Mouse (Mus musculus): ENCODE results near the gene Sfxn2. TPM values are rescaled to one million over a fixed set of nuclear protein-coding genes. Genes with fewer than 3 reads are reported as not detected.

Sfxn2 gene
- polyA plus RNA-seq, 2 experiments = 7.4 to 15.0 TPM

DNA sequence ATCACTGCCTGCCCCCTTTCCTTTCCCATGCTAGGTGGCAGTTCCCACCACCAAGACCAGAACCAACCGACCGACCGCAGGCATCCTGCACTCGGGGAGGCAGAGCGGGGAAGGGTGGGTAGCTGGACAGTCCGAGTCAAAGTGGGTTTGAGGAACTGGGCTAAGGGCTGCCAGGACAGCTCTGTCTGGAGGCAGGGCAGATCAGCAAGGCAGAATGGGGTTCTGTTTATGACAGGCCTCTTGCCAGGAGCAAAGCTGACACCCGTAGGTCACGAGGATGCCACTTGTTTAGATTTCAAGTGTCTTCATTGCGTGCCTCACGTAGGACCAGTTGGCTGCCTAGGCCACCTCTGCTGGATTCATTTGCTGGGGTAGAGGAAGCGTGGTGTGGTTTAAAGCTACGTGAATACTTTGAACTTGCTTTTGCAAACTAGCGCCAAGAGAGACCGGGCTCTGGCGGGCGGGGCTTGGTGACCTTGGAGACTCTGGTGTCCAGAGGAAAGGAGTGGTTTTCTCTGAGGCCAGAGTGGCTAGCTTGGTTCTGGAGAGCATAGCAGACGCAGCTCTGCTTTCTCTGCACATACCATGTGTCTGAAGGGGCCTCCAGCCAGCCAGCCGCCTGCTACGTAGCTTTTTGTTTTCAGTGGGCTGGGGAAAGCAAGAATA lies 68.4 kb downstream of the Sfxn2 start:
- 61% methylated on average over 19 of the region's 19 CpGs for WGBS (ENCODE audit: insufficient replicate concordance)
- H3K27ac ChIP-seq = no peak overlapping the region
- H3K27me3 ChIP-seq (ENCODE audit: control insufficient read depth, insufficient read depth, low read length) = no peaks in the 10 kb centered on the region
- no peak overlapping the region for H3K4me3 ChIP-seq (ENCODE audit: insufficient read depth in 1 of 2, low read depth in 2 of 2, low read length in 2 of 2)
- ATAC-seq (ENCODE audit: insufficient read depth) (no peak), DNase-seq (ENCODE audit: low read depth in 3 of 3, low spot score in 3 of 3) (no peak)
- peaks cover 11 to 54% of the 10 kb centered on the region in 2 experiments for H3K4me1 ChIP-seq (replicated peaks; ENCODE audit: control insufficient read depth in 2 of 2, insufficient read depth in 2 of 2, low read length in 1 of 2)
- H3K36me3 ChIP-seq (replicated peaks; ENCODE audit: control insufficient read depth, insufficient read depth, low read depth) = no peaks in the 10 kb centered on the region; the same call in 1 of the 2 replicates
- TF ChIP-seq CTCF (IDR thresholded peaks at IDR 0.05; ENCODE audit: low read depth) (no peak), EP300 (IDR thresholded peaks at IDR 0.05; ENCODE audit: low read depth) (no peak)
- H3K4me2 ChIP-seq (ENCODE audit: low read depth) = no peak overlapping the region
- no peak overlapping the region for H3K9ac ChIP-seq (replicated peaks)
- H3K9me3 ChIP-seq (ENCODE audit: control insufficient read depth, low read length) = no peaks in the 10 kb centered on the region

DNA sequence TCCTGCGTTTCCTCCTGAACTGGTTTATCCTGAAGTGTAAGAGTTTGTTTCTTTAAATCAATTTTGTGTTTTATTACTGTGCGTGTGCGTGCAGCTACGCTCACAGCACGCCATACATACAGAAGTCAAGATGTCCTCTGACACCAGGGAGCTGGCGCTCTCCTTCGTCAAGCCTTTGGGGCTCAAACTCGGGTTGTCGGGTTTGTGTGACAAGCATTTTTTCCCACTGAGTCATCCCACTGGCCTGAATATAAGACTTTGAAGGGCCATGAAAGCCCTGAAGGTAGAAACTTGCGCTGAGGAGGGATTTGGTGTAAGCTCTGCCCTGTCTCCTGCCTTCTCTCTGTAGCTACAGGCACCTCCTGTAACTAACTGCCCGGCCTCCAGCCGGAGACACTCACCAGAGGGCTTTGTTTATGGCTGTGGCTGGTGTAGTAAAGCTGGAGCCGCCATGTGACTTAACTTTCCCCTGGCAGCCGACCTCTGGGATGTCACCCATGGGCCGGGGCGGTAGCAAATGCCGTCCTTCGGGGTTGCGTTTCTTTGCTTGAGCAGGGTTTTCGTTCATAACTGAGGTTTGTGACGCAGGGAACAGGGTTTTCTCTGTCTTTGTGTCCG lies 69.1 kb downstream of the Sfxn2 start:
- no peak for TF ChIP-seq EP300 (IDR thresholded peaks at IDR 0.05; ENCODE audit: low read depth)
- no peak for TF ChIP-seq CTCF (IDR thresholded peaks at IDR 0.05; ENCODE audit: low read depth)
- H3K27me3 ChIP-seq (ENCODE audit: control insufficient read depth, insufficient read depth, low read length) = no peaks in the 10 kb centered on the region
- ATAC-seq (ENCODE audit: insufficient read depth) (no peak), DNase-seq (ENCODE audit: low read depth in 3 of 3, low spot score in 3 of 3) (no peak)
- WGBS (ENCODE audit: insufficient replicate concordance) = 81% methylated on average over 22 of the region's 22 CpGs
- H3K4me3 ChIP-seq (ENCODE audit: insufficient read depth in 1 of 2, low read depth in 2 of 2, low read length in 2 of 2) = no peak overlapping the region
- no peaks in the 10 kb centered on the region; the same call in 1 of the 2 replicates for H3K36me3 ChIP-seq (replicated peaks; ENCODE audit: control insufficient read depth, insufficient read depth, low read depth)
- no peaks in the 10 kb centered on the region for H3K9me3 ChIP-seq (ENCODE audit: control insufficient read depth, low read length)
- no peak overlapping the region for H3K27ac ChIP-seq
- no peak overlapping the region for H3K9ac ChIP-seq (replicated peaks)
- peaks cover 11 to 49% of the 10 kb centered on the region in 2 experiments for H3K4me1 ChIP-seq (replicated peaks; ENCODE audit: control insufficient read depth in 2 of 2, insufficient read depth in 2 of 2, low read length in 1 of 2)
- no peak overlapping the region for H3K4me2 ChIP-seq (ENCODE audit: low read depth)

DNA sequence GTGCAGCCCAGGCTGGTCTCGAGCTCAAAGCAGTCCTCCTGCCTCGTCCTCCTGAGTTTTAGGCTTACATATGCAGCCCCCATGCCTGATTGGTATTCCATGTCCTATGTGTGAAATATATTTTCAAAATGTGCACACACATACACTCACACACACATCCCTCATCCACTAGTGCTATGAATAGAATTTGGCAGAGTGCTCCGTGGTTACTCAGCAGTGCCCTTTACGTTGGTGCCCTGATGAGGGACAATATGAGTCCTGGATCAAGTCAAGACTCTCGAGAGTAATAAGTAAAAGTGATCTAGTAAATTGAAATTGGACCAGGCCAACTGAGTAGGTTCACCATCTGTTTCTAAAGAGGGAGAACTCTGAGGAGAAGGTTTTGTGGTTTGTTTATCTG lies 70.1 kb downstream of the Sfxn2 start:
- no peak for TF ChIP-seq EP300 (IDR thresholded peaks at IDR 0.05; ENCODE audit: low read depth)
- no peak for TF ChIP-seq CTCF (IDR thresholded peaks at IDR 0.05; ENCODE audit: low read depth)
- ATAC-seq (ENCODE audit: insufficient read depth) = no peak

DNA sequence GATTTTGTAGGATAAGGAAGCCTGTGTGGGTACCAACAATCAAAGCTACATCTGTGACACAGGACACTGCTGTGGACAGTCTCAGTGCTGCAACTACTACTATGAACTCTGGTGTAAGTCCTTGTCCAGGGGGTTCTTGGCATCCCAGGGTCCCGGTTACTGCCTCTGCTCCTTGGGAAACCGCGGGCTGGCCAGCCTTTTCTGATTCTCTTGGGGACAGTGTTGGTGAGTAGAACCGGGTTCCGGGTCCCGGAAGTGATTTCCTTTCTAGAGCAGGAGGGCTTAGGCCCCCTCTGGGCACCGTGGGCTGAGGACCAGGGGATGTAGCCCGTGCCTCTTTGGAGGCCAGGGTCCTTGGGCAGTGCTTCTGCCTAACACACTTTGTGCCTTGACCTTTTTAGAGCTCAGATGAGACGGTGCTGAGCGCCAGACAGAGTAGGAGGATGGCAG lies 71.2 kb downstream of the Sfxn2 start:
- 72% methylated on average over 10 of the region's 10 CpGs for WGBS (ENCODE audit: insufficient replicate concordance)

More for the DNA sequence above, 70.1 kb downstream of the Sfxn2 start:
- no peak for DNase-seq (ENCODE audit: low read depth in 3 of 3, low spot score in 3 of 3)
- Histone ChIP-seq H3K27ac (no peak overlapping the region), H3K4me3 (ENCODE audit: insufficient read depth in 1 of 2, low read depth in 2 of 2, low read length in 2 of 2) (no peak overlapping the region), H3K9ac (replicated peaks) (no peak overlapping the region), H3K4me1 (replicated peaks; ENCODE audit: control insufficient read depth in 2 of 2, insufficient read depth in 2 of 2, low read length in 1 of 2) (peaks cover 7 to 41% of the 10 kb centered on the region in 2 experiments), H3K9me3 (ENCODE audit: control insufficient read depth, low read length) (no peaks in the 10 kb centered on the region), H3K4me2 (ENCODE audit: low read depth) (no peak overlapping the region), H3K36me3 (replicated peaks; ENCODE audit: control insufficient read depth, insufficient read depth, low read depth) (no peaks in the 10 kb centered on the region), H3K27me3 (ENCODE audit: control insufficient read depth, insufficient read depth, low read length) (no peaks in the 10 kb centered on the region)
- 66% methylated on average over 5 of the region's 5 CpGs for WGBS (ENCODE audit: insufficient replicate concordance)

More for the DNA sequence above, 71.2 kb downstream of the Sfxn2 start:
- Histone ChIP-seq H3K36me3 (replicated peaks; ENCODE audit: control insufficient read depth, insufficient read depth, low read depth) (no peaks in the 10 kb centered on the region), H3K4me1 (replicated peaks; ENCODE audit: control insufficient read depth in 2 of 2, insufficient read depth in 2 of 2, low read length in 1 of 2) (peaks cover 0 to 31% of the 10 kb centered on the region in 2 experiments; a peak in 2 of 4 replicates), H3K9ac (replicated peaks) (no peak overlapping the region), H3K9me3 (ENCODE audit: control insufficient read depth, low read length) (no peaks in the 10 kb centered on the region), H3K4me3 (ENCODE audit: insufficient read depth in 1 of 2, low read depth in 2 of 2, low read length in 2 of 2) (no peak overlapping the region), H3K27ac (no peak overlapping the region), H3K4me2 (ENCODE audit: low read depth) (no peak overlapping the region), H3K27me3 (ENCODE audit: control insufficient read depth, insufficient read depth, low read length) (no peaks in the 10 kb centered on the region)
- DNase-seq (ENCODE audit: low read depth in 3 of 3, low spot score in 3 of 3) (no peak), ATAC-seq (ENCODE audit: insufficient read depth) (no peak)
- TF ChIP-seq CTCF (IDR thresholded peaks at IDR 0.05; ENCODE audit: low read depth) (no peak), EP300 (IDR thresholded peaks at IDR 0.05; ENCODE audit: low read depth) (no peak)
